17 mouse cellular contexts compared by ENCODE assay signal in the genomic region with DNA sequence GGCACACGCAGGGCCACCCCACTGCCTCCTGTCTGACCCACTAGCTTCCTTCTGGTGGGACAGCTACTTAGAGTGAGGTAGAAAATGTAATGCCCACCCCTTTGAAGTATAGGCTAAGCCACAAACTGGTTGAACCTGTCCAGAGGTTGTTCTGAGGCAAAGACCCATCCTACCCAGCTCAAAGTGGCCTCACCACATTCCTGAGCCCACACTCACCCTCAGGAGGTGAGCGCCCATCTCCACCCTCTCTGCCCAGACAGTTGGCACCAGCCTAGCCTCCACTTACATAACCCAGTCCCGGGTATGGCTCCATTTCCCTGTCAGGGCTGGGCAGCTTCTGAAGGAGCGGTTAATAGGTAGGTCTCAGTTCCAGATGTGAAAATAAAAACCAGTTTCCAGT. TPM values are rescaled to one million over a fixed set of nuclear protein-coding genes. Genes with fewer than 3 reads are reported as not detected.
A peak's percentile ranks its signal among the peaks of the same experiment; 100 is the strongest.
DNase-seq lines count a peak whose midpoint lies in the region; ATAC-seq and TF ChIP-seq lines count a peak whose summit lies in the region.
"Had no signal": no experiment of that assay in that cellular context is flagged by ENCODE, and none has a peak within 500 bp of the region (broad histone marks: within the 10 kb centered on the region; RNA-seq: fewer than 3 reads in every experiment).

No protein-coding gene starts in this region.

- TF ChIP-seq EP300 in stomach, postnatal 0 days (optimal IDR thresholded peaks at IDR 0.05), result peak; percentile 95

- H3K4me1 ChIP-seq in intestine, embryonic 16.5 days (ENCODE audit: control insufficient read depth, insufficient read depth, low read length), result peaks cover 7% of the 10 kb centered on the region; the same call in 1 of the 2 replicates
- 0 out of 2 replicates have a peak, but pooled peaks cover 3% of the 10 kb centered on the region for H3K4me1 ChIP-seq in lung, embryonic 16.5 days (replicated peaks; ENCODE audit: control insufficient read depth, insufficient read depth, low read length)
- H3K4me1 ChIP-seq in stomach, postnatal 0 days (replicated peaks; ENCODE audit: control insufficient read depth, insufficient read depth), result no peaks in the 10 kb centered on the region
- H3K4me1 ChIP-seq: midbrain, embryonic 12.5 days had no signal

- H3K36me3 ChIP-seq in intestine, embryonic 16.5 days (ENCODE audit: control insufficient read depth, insufficient read depth, low read length), result no peaks in the 10 kb centered on the region
- H3K36me3 ChIP-seq in lung, embryonic 16.5 days (ENCODE audit: control insufficient read depth, insufficient read depth, low read length), result no peaks in the 10 kb centered on the region
- no peaks in the 10 kb centered on the region for H3K36me3 ChIP-seq in stomach, postnatal 0 days (ENCODE audit: control insufficient read depth, insufficient read depth, low read length)
- H3K36me3 ChIP-seq: midbrain, embryonic 12.5 days had no signal

- DNase-seq in kidney, adult 11 months, result peak; percentile 18
- no peak for DNase-seq in kidney, adult 18-20 months
- DNase-seq in stomach, postnatal 0 days (ENCODE audit: low spot score), result peak; percentile 61
- no peak for DNase-seq in retina, embryonic 14.5 days (ENCODE audit: low spot score)
- DNase-seq in left cerebral cortex, postnatal 14 days (ENCODE audit: low spot score in 2 of 2), result no peak
- DNase-seq: cerebellum, adult 11-12 months; layer of hippocampus, adult 9-11 months had no signal

- peak; percentile 82 for ATAC-seq in intestine, embryonic 16.5 days
- ATAC-seq in lung, embryonic 16.5 days (ENCODE audit: low read depth), result peak; percentile 98
- peak; percentile 85 for ATAC-seq in stomach, postnatal 0 days (ENCODE audit: low FRiP score, low TSS enrichment)
- ATAC-seq: hindbrain, embryonic 16.5 days had no signal

- no peak overlapping the region for H3K4me2 ChIP-seq in intestine, embryonic 16.5 days (ENCODE audit: low read depth, low read length)
- no peak overlapping the region for H3K4me2 ChIP-seq in lung, embryonic 16.5 days (ENCODE audit: low read depth, low read length)
- no peak overlapping the region for H3K4me2 ChIP-seq in stomach, postnatal 0 days (replicated peaks; ENCODE audit: low read depth)
- H3K4me2 ChIP-seq: midbrain, embryonic 12.5 days had no signal

- no peak overlapping the region for H3K27ac ChIP-seq in intestine, embryonic 16.5 days (ENCODE audit: low read length)
- H3K27ac ChIP-seq in lung, embryonic 16.5 days (ENCODE audit: low read length), result peak overlapping the region; percentile 86
- peak overlapping the region; percentile 78 for H3K27ac ChIP-seq in stomach, postnatal 0 days (replicated peaks)
- H3K27ac ChIP-seq: midbrain, embryonic 12.5 days had no signal

- intact Hi-C loops in left cerebral cortex, postnatal 14 days (cut with DNase I), result no loop called here

- H3K4me3 ChIP-seq in intestine, embryonic 16.5 days (ENCODE audit: low read length), result no peak overlapping the region
- no peak overlapping the region for H3K4me3 ChIP-seq in lung, embryonic 16.5 days (ENCODE audit: low read length)
- H3K4me3 ChIP-seq in stomach, postnatal 0 days (ENCODE audit: low read depth, low read length), result no peak overlapping the region
- H3K4me3 ChIP-seq: midbrain, embryonic 12.5 days had no signal

- 65% methylated on average over 4 of the region's 4 CpGs for WGBS in intestine, embryonic 16.5 days
- 57% methylated on average over 4 of the region's 4 CpGs for WGBS in lung, embryonic 16.5 days
- 63% methylated on average over 4 of the region's 4 CpGs for WGBS in stomach, postnatal 0 days

- H3K9ac ChIP-seq in intestine, embryonic 16.5 days (ENCODE audit: low read depth, low read length), result no peak overlapping the region
- no peak overlapping the region for H3K9ac ChIP-seq in lung, embryonic 16.5 days (ENCODE audit: low read length)
- no peak overlapping the region for H3K9ac ChIP-seq in stomach, postnatal 0 days (ENCODE audit: low read length)
- H3K9ac ChIP-seq: midbrain, embryonic 12.5 days had no signal

- no peaks in the 10 kb centered on the region for H3K27me3 ChIP-seq in intestine, embryonic 16.5 days (replicated peaks; ENCODE audit: control insufficient read depth, insufficient read depth, low read length)
- H3K27me3 ChIP-seq in lung, embryonic 16.5 days (ENCODE audit: control insufficient read depth, insufficient read depth, low read depth, low read length), result no peaks in the 10 kb centered on the region
- H3K27me3 ChIP-seq in stomach, postnatal 0 days (ENCODE audit: control insufficient read depth, insufficient read depth, low read length), result no peaks in the 10 kb centered on the region
- H3K27me3 ChIP-seq: midbrain, embryonic 12.5 days had no signal

- H3K9me3 ChIP-seq in intestine, embryonic 16.5 days (ENCODE audit: control insufficient read depth, low read length), result no peaks in the 10 kb centered on the region
- H3K9me3 ChIP-seq in lung, embryonic 16.5 days (ENCODE audit: control insufficient read depth, low read length), result no peaks in the 10 kb centered on the region
- no peaks in the 10 kb centered on the region for H3K9me3 ChIP-seq in stomach, postnatal 0 days (ENCODE audit: control insufficient read depth, low read length)
- H3K9me3 ChIP-seq: midbrain, embryonic 12.5 days had no signal

- TF ChIP-seq CTCF in stomach, postnatal 0 days (IDR thresholded peaks at IDR 0.05; ENCODE audit: low read depth), result no peak

RNA-seq across cellular contexts. Expression of gene Fcamr, which starts 30.2 kb away (rescaled TPM):
- 0.10 and 0.20 TPM in 2 replicates for polyA plus RNA-seq in intestine, embryonic 16.5 days (2015; fragmentation: Nextera tagmentation; extraction: Ambion mirVana)
- polyA plus RNA-seq in lung, embryonic 16.5 days (2015; fragmentation: Nextera tagmentation; extraction: Ambion mirVana), result 0.11 TPM in 1 of 2 replicates, not detected in the other
- polyA plus RNA-seq in stomach, postnatal 0 days (2015; fragmentation: Nextera tagmentation; extraction: Ambion mirVana), result 0.16 and 0.24 TPM in 2 replicates
- not detected for total RNA-seq in left cerebral cortex, postnatal 14 days (2021)
- total RNA-seq: gastrocnemius, adult 18-20 months; left cerebral cortex, postnatal 36 days; MEL had no signal
- polyA plus RNA-seq: forebrain, embryonic 11.5 days; heart, embryonic 16.5 days; hindbrain, embryonic 16.5 days; liver, embryonic 16.5 days; midbrain, embryonic 12.5 days had no signal

RNA-seq across cellular contexts. Expression of gene AA986860, which starts 38.7 kb away (rescaled TPM):
- polyA plus RNA-seq in intestine, embryonic 16.5 days (2015; fragmentation: Nextera tagmentation; extraction: Ambion mirVana), result 74.7 and 81.2 TPM in 2 replicates
- 21.0 and 21.2 TPM in 2 replicates for polyA plus RNA-seq in lung, embryonic 16.5 days (2015; fragmentation: Nextera tagmentation; extraction: Ambion mirVana)
- 47.7 and 52.8 TPM in 2 replicates for polyA plus RNA-seq in stomach, postnatal 0 days (2015; fragmentation: Nextera tagmentation; extraction: Ambion mirVana)
- total RNA-seq in left cerebral cortex, postnatal 14 days (2021), result 1 to 10 TPM; 1.6 TPM

RNA-seq across cellular contexts. Expression of gene Pfkfb2, which starts 41.4 kb away (rescaled TPM):
- 12.1 and 12.4 TPM in 2 replicates for polyA plus RNA-seq in intestine, embryonic 16.5 days (2015; fragmentation: Nextera tagmentation; extraction: Ambion mirVana)
- polyA plus RNA-seq in lung, embryonic 16.5 days (2015; fragmentation: Nextera tagmentation; extraction: Ambion mirVana), result 10.7 and 11.5 TPM in 2 replicates
- 4.6 and 4.8 TPM in 2 replicates for polyA plus RNA-seq in stomach, postnatal 0 days (2015; fragmentation: Nextera tagmentation; extraction: Ambion mirVana)
- total RNA-seq in left cerebral cortex, postnatal 14 days (2021), result 10 to 100 TPM; 40.1 to 41.9 TPM

RNA-seq across cellular contexts. Expression of gene Yod1, which starts 53.4 kb away (rescaled TPM):
- polyA plus RNA-seq in intestine, embryonic 16.5 days (2015; fragmentation: Nextera tagmentation; extraction: Ambion mirVana), result 8.5 and 9.9 TPM in 2 replicates
- polyA plus RNA-seq in lung, embryonic 16.5 days (2015; fragmentation: Nextera tagmentation; extraction: Ambion mirVana), result 15.6 and 17.0 TPM in 2 replicates
- polyA plus RNA-seq in stomach, postnatal 0 days (2015; fragmentation: Nextera tagmentation; extraction: Ambion mirVana), result 24.2 and 25.2 TPM in 2 replicates
- total RNA-seq in left cerebral cortex, postnatal 14 days (2021), result 10 to 100 TPM; 12.9 to 13.6 TPM

RNA-seq across cellular contexts. Expression of gene Gm29427, which starts 54.9 kb away (rescaled TPM):
- 0.07 TPM in 1 of 2 replicates, not detected in the other for polyA plus RNA-seq in intestine, embryonic 16.5 days (2015; fragmentation: Nextera tagmentation; extraction: Ambion mirVana)
- polyA plus RNA-seq in lung, embryonic 16.5 days (2015; fragmentation: Nextera tagmentation; extraction: Ambion mirVana), result not detected in 2 replicates
- polyA plus RNA-seq in stomach, postnatal 0 days (2015; fragmentation: Nextera tagmentation; extraction: Ambion mirVana), result 0.07 TPM in 1 of 2 replicates, not detected in the other
- under 1 TPM in 1 of 2 experiments, not detected in 1; 0.62 TPM for total RNA-seq in left cerebral cortex, postnatal 14 days (2021)
- total RNA-seq: gastrocnemius, adult 18-20 months; left cerebral cortex, postnatal 36 days; MEL had no signal
- polyA plus RNA-seq: forebrain, embryonic 11.5 days; heart, embryonic 16.5 days; hindbrain, embryonic 16.5 days; liver, embryonic 16.5 days; midbrain, embryonic 12.5 days had no signal

Comparison
In these comparisons a context has a peak if more than half of its experiments do, and no peak if none do; other contexts are left out.
1. DNase-seq: peak in kidney, adult 11 months (single experiment) and stomach, postnatal 0 days (single experiment); none in kidney, adult 18-20 months (single experiment), retina, embryonic 14.5 days (single experiment) and left cerebral cortex, postnatal 14 days (0 of 2).
2. Peak in every context shown above with its lines, with median percentiles within 50 percentile points of each other: ATAC-seq.